Mouse (Mus musculus) heart, postnatal 25 days (tissue): ENCODE measurements around the gene Casr. TPM values are rescaled to one million over a fixed set of nuclear protein-coding genes. Genes with fewer than 3 reads are reported as not detected.

Source experiments
- DNase-seq: peaks from one replicate; pipeline ENCODE4 v3.0.0; 2022; ENCODE audit warnings: low spot score
- intact Hi-C: fragments of 180-260 bp; cut with DNase I; formaldehyde crosslinking; loops from one replicate; pipeline ENCODE4 v1.15.1; 2025
- total RNA-seq, 2 experiments: library from RNA; stranded (reverse); gene quantifications; 2 replicates each; pipeline ENCODE4 v1.2.3; 2021

Gene Casr
- total RNA-seq, 2 experiments from 2014 or later: not detected

GRCm38 (mm10) chr16:36460426-36460825 is 101.5 kb downstream of the Casr start:
- intact Hi-C loops: no loop called here
- no peak for DNase-seq

- no peak for DNase-seq
- intact Hi-C loops: no loop called here
Measured at GRCm38 (mm10) chr16:36455342-36455802, 106.6 kb downstream of the Casr start, which contains the start of gene Stfa3. TSS of gene Stfa3 (minus strand) at chr16:36455392.

Other genes starting within 250 kb of the Casr start
- not detected for gene BC117090, start 227.8 kb downstream of the Casr start, total RNA-seq
- gene BC100530, start 194.4 kb downstream of the Casr start, total RNA-seq: not detected
- not detected for gene Stfa2, start 153.7 kb downstream of the Casr start, total RNA-seq
- gene Stfa3, start 106.7 kb downstream of the Casr start, total RNA-seq: not detected
- 1 to 10 TPM; 1.4 to 1.6 TPM for gene Cd86, start 103.9 kb upstream of the Casr start, total RNA-seq
- not detected for gene Ildr1, start 131.8 kb upstream of the Casr start, total RNA-seq
- 1 to 10 TPM; 1.6 TPM for gene Slc15a2, start 222.8 kb upstream of the Casr start, total RNA-seq